Mouse (Mus musculus) gastrocnemius, postnatal 14 days (tissue): ENCODE measurements at regions not wholly inside any gene's neighbourhood (a gene's known extent, or its start where the extent isn't known, plus 50 kb on each side); places are given as distances from the start of the nearest gene placed in this dataset.

Experiments
- DNase-seq: peaks from one replicate; pipeline ENCODE4 v3.0.0; 2021; ENCODE audit warnings: mixed read lengths
- intact Hi-C: fragments of 180-260 bp; cut with DNase I; formaldehyde crosslinking; loops from one replicate; pipeline ENCODE4 v1.15.1; 2025; ENCODE audit warnings: low total_unique reads

DNA sequence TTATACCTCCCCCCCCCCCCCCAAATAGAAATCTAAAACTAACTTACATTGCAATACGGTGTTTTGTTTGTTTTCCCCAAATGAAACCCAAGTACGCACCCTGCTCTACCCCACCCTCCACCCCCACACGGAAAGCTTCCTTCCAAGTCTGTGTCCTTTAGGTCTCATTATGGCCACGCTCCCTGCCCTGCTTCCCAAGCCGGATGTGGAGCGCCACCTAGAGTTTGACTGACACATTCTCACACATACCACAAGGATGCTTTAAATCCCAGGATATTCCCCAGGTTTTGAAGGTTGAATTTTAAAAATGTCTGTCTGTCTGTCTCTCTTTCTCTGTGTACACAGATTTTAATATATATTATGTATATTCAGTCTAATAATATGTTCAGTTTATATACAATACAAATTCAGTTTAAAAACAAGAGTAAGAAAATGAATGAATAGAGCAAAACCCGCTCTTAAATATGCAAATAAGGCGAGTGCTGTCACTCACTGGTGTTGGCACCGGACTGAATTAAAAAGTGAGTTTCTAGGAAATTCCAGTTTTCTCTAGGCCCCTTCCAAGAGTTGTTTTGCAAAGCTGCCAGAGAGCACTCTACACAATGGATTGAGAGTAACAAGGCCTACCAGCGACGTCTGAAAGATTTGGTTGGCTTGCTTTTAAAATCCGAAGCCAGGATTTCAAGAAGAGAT is 190.9 kb upstream of the Hmga2 start:
- DNase-seq = peak; percentile 70
- intact Hi-C loops = loop anchor here (10.0 kb wide), 1 partner anchor 82 kb away; no protein-coding TSS in a partner anchor

GRCm38 (mm10) chr10:120666202-120666860 is 190.1 kb upstream of the Hmga2 start:
- intact Hi-C loops = loop anchor here (10.0 kb wide), 1 partner anchor 82 kb away; no protein-coding TSS in a partner anchor

GRCm38 (mm10) chr10:120665670-120666069 is 189.4 kb upstream of the Hmga2 start:
- intact Hi-C loops = loop anchor here (2.0 to 10.0 kb wide), 2 partner anchors 21 to 81 kb away; no protein-coding TSS in a partner anchor

More at GRCm38 (mm10) chr10:120666202-120666860, 190.1 kb upstream of the Hmga2 start:
- DNase-seq = no peak

DNA sequence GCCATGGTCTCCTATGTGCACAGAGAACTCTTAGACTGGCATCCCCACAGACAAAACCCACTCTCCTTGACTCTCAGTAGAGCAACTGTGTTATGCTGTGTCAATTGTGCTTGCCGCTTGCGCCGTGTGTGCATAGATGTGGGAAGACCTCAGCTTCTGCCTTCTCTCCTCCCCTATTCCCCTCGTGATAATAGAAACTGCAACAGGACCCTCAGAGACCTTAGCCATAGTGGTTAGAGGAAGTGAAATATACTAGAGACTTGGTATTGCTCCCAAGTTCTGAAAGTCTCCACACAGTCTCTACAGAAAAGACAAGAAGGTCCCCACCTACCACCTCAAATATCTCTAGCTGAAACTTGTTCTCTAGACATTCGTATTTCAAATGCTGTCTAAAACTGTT is 188.2 kb upstream of the Hmga2 start:
- intact Hi-C loops = loop anchor here (2.0 to 10.0 kb wide), 2 partner anchors 22 to 80 kb away; no protein-coding TSS in a partner anchor
- DNase-seq = no peak

More at GRCm38 (mm10) chr10:120665670-120666069, 189.4 kb upstream of the Hmga2 start:
- DNase-seq = no peak

GRCm38 (mm10) chr10:120663396-120663795 is 187.1 kb upstream of the Hmga2 start:
- no peak for DNase-seq
- intact Hi-C loops = loop anchor here (10.0 kb wide), 1 partner anchor 79 kb away; no protein-coding TSS in a partner anchor

- intact Hi-C loops = loop anchor here (10.0 kb wide), 1 partner anchor 76 kb away; no protein-coding TSS in a partner anchor
These were observed 184.2 kb upstream of the Hmga2 start for GRCm38 (mm10) chr10:120660503-120660902.

DNA sequence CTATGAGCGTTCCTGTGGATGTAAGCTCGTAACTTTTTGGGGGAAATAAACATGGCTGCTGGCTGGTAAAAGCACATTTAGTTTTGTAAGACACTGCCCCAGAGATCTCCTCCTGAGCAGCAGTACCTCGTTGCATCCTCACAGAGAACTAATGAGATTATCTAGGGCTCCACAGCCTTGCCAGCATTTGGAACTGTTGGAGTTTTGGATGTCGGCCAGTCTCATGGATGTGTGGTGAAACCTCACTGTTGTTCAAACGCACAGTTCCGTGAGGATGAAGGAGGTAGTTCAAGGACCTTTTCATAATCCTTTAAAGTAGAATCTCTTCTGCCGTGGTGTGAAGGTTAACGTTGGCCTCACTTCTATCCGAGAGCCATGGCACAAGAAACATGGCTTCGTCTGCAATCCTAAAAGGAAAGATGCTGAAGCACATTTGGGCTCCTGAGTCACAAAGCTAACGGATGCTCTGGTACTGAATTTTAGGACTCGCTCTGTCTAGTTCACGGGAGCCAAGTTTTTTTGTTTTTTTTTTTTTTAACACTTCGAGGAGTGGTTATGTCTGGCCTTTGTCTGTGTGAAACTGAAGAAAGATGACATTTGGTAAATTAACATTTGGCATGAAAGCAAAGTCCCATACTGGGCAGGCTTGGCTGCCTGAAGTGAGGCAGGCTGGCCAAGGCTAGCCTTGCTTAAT is 179.1 kb upstream of the Hmga2 start:
- no peak for DNase-seq
- intact Hi-C loops = no loop called here

More at GRCm38 (mm10) chr10:120660503-120660902, 184.2 kb upstream of the Hmga2 start:
- no peak for DNase-seq

DNA sequence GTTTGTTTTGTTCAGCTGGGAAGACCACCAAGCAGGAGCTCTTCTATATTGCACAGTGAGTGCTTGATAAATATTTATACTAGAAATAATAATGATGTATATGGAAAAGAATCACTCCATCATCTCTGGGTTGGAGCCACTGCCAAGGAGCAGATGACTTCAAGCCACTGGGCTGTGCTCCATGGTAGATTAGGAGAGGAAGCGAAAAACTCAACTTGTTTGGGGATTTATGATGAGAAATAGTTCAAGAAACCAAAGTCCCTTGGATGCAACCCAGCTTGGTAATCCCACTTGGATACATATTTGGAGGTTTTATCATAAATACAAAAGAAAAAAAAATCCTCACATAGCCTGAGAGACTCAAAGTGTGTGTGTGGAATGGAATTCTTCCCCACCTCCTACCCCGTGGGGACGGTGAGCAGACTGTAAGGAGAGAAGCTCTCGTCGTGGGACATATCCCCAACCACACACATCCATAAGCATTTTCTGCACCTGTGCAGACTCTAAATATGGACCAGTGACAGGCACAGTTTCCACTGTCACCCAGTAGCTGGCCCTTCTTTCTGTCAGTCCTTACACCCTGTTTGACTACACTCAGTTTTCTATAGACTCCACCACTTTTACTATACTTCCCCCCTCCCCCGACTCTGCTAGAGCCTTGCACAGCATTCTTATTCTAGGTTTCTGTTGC is 176.4 kb upstream of the Hmga2 start:
- no peak for DNase-seq
- intact Hi-C loops = no loop called here

- intact Hi-C loops = no loop called here
- DNase-seq = no peak
These were observed 175.6 kb upstream of the Hmga2 start for GRCm38 (mm10) chr10:120651845-120652244.

GRCm38 (mm10) chr10:120650336-120650735 is 174.1 kb upstream of the Hmga2 start:
- DNase-seq = no peak
- intact Hi-C loops = no loop called here

GRCm38 (mm10) chr10:120648741-120649140 is 172.5 kb upstream of the Hmga2 start:
- no peak for DNase-seq
- intact Hi-C loops = no loop called here

DNA sequence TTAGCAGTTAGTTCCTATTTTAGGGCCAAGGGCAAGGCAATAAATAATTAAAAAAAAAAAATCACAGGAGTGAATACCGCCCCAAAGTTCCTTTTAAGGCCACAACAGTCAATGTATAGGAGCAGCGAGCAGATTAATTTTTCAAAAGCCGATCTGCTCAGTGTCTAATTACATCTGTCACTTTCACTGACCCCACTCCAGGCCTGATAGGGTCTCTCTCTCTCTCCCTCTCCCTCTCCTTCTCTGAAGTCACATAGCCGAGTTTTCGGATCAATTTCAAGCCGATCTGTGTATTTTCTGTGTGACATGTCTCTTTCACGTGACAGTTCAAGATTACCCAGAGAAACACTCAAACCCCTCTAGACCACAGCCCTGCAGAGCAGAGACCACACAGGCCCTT is 171.8 kb upstream of the Hmga2 start:
- no peak for DNase-seq
- intact Hi-C loops = no loop called here

DNA sequence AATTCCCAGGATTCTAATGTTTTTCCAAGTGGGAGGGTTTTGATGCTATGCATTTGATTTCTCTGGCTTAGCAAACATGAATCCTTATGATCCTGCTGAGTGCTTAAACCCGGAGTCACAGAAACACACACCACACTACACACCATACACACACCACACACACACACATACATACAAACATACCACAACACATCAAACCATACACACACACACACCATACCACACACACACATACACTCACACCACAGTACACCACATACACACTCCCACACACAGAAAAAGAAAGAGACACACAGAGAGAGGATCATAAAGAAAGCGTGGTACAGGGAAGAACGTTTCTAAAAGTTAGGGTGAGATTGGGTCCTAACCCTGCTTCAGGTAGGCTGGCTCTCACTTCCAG is 171.1 kb upstream of the Hmga2 start:
- no peak for DNase-seq
- intact Hi-C loops = no loop called here

GRCm38 (mm10) chr10:120646862-120647311 is 170.6 kb upstream of the Hmga2 start:
- DNase-seq = peak; percentile 36
- intact Hi-C loops = no loop called here

DNA sequence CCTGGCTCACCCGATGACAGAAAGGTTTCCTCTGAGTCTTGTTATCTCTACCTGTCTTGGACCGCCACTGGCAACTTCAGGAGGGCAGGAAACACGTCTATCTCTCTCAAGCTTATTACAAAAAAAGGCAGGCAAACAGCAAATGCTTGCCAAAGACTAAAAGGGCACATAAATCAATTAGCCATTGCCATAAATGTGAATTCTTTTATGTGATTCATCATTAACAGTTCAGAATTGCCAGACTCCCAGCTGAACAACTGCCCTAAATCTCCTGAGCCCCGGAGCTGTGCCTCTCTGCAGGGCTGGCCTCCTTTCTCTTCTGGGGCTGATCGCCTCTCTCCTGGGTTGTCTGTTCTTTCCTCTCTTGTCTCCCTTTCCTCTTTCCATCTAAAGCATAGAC is 164.6 kb upstream of the Hmga2 start:
- intact Hi-C loops = no loop called here
- no peak for DNase-seq

DNA sequence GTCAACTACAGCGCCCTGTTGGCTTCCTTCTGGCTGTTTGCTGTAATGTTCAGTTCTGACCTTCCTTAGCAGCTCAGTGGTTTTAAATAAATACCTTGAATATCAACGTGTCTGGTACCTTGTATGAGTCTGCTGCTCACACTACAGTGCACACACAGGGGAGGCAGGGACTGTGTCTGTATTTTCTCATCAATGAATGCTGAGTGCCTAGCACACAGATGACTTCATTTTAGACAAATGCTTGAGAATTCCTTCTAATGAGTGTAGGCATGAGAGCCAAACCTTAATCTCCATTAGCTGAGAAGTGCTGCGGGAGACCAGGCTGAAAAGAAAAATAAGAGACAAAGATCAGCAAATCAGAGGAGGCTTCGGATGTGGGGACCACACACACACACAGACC is 162.0 kb upstream of the Hmga2 start:
- no peak for DNase-seq
- intact Hi-C loops = no loop called here

DNA sequence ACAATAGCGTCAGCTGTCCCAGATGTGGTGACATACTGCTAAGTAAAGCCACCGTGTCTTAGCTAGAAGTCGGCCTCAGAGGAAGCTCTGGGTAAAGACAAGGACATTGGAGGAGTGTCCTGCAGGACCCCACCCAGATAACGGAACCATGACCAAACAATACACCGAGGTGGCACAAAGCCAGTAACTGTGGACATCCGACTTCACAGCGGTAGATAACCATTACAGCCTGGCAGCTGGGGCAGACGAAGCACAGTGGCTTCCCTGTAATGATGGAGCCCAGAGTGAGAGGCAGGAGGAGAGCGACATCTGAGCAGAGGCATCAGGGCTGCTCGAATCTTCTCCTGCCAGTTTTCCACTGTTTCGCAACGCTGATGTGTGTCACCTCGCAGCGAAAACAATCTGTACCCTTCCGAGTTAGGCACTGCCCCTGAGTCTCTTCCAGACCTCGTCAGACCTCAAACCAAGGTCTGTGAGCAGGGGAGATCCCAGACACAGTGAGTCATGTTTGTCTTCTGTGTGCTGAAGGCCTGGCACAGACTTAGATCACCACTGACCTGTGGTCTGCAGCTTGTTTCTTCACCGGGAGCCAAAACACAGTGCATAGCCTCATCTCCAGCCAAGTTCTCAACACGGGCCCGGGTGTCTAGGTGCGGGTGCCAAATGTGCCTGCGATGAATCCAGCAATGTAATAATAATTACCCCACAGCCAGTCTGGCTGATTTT is 159.7 kb upstream of the Hmga2 start:
- intact Hi-C loops = no loop called here
- peak; percentile 24 for DNase-seq

DNA sequence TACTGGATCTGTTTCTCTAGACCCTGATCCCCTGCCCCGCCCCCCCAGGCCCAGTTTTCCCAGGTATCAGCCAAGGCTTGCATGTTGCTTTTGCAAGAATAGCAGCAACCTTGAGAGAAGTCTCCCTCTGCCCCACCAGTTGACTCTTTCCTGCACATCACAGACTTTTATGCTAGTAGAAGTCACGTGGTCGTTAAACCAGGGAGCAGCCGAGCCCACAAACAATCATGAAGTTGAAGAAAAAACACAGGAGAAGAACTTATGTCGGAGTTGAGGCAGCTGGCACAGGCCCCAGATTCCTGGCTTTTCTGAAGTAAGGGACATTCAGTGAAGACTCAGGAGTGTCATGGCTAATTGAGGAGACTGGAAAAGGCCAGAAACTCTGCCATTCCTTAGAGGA is 158.9 kb upstream of the Hmga2 start:
- no peak for DNase-seq
- intact Hi-C loops = no loop called here

DNA sequence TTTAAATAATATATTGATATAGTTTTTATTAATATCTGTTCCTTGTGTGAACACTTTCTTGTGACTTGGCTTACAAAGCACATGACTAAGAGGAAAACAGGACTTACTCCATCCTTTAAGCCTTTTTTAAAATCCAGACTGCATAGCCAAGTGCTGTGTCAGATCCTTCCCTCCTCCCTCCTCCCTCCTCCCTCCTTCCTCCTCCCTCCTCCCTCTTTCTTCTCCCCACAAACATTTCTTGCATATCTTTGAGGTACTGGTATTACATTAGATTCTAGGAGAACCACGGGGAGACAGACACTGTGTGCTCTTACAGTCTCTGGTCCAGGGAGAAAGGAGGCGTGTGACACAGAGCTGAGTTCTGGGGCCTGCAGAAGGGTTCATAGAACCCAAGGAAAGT is 155.8 kb upstream of the Hmga2 start:
- intact Hi-C loops = no loop called here
- DNase-seq = no peak
